Mouse (Mus musculus): ENCODE data around the gene Bcl3.
"Not testable (repeated sequence)": the region's sequence is repeated elsewhere in the genome, so short reads cannot be mapped to it uniquely, and the experiment has no call there.

Gene Bcl3

GRCm38 (mm10) chr7:19802995-19803394 lies 19.6 kb downstream of the Bcl3 start:
- peak; percentile 65 for DNase-seq (ENCODE audit: low spot score)

GRCm38 (mm10) chr7:19800764-19801163 lies 21.8 kb downstream of the Bcl3 start:
- no peak for DNase-seq (ENCODE audit: low spot score)

- peak; percentile 87 for DNase-seq (ENCODE audit: low spot score)
Observed at GRCm38 (mm10) chr7:19796697-19797588, 25.6 kb downstream of the Bcl3 start, which contains the start of gene Cblc. Gene Cblc, minus strand, starts transcription at chr7:19796809.

GRCm38 (mm10) chr7:19796254-19796653 lies 26.3 kb downstream of the Bcl3 start:
- DNase-seq (ENCODE audit: low spot score) = no peak

GRCm38 (mm10) chr7:19795236-19795635 lies 27.3 kb downstream of the Bcl3 start:
- no peak for DNase-seq (ENCODE audit: low spot score)

DNA sequence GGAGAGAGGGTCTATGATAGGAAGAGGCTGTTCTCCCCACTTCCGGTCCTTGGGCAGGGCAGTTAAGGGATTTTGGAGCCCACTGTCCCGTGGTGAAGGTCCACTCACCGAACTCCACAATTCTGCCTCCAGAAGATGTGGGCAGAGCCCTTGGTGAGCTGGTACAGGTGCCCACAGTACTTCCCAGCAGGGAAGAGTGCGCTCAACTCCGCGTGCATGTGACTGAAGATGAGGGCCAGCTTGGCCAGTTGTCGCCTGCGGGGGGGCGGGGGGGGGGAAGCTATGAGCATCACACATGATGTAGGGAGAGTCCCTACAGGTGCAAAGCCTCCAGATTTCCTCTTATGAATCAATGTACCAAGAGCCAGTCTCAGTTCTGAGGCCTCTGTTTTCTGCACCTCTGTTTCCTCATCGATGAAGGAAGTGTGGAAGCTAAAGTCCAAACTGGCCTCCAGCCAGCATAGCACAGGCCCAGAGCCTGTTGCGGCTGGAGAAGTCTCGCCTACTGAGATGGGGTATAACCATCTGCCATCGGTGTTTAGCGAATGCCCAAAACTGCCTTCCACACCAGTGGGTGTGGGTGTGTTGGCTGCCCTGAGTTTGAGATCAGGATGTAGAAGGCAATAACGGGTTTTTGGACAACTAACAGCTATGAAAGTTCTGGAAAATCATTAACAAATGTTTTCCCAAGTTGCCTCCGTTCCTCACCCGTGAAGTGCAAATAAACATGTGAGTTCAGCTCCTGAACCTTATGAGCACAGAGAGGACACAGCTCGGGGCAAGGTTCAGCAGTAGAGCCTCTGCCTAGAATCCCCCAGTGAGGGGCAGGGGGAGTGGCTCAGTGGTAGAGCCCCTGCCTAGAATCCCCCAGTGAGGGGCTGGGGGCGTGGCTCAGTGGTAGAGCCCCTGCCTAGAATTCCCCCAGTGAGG lies 29.6 kb downstream of the Bcl3 start:
- DNase-seq (ENCODE audit: low spot score) = no peak

GRCm38 (mm10) chr7:19791504-19791903 lies 31.1 kb downstream of the Bcl3 start:
- DNase-seq (ENCODE audit: low spot score) = not testable (repeated sequence)

GRCm38 (mm10) chr7:19789904-19790347 lies 32.6 kb downstream of the Bcl3 start:
- DNase-seq (ENCODE audit: low spot score) = peak; percentile 82

DNA sequence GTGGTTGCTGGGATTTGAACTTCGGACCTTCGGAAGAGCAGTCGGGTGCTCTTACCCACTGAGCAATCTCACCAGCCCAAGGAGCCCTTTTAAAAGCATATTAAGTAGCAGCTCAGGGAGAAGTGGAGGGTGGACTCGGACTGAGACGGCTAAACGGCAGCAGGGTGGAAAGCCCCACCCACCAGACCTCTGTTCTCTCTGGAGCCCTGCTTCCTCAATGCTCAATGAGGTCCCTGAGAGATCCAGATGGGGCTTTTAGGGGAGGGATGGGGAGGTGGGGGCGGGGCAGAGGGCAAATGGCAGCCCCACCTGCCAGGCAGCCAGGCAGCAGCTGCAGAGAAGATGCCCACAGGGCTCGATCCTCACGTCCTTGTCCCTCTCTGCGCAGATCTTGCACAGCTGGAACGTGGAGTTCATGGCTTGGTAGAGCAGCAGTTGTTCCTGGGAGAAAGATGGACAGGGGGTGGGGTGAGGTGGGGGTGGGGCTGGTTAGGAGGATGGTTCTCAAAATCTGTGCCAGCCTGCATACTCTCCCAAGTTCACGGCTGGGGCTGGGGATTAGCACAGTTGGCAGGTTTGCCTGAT lies 36.6 kb downstream of the Bcl3 start:
- DNase-seq (ENCODE audit: low spot score) = no peak

DNA sequence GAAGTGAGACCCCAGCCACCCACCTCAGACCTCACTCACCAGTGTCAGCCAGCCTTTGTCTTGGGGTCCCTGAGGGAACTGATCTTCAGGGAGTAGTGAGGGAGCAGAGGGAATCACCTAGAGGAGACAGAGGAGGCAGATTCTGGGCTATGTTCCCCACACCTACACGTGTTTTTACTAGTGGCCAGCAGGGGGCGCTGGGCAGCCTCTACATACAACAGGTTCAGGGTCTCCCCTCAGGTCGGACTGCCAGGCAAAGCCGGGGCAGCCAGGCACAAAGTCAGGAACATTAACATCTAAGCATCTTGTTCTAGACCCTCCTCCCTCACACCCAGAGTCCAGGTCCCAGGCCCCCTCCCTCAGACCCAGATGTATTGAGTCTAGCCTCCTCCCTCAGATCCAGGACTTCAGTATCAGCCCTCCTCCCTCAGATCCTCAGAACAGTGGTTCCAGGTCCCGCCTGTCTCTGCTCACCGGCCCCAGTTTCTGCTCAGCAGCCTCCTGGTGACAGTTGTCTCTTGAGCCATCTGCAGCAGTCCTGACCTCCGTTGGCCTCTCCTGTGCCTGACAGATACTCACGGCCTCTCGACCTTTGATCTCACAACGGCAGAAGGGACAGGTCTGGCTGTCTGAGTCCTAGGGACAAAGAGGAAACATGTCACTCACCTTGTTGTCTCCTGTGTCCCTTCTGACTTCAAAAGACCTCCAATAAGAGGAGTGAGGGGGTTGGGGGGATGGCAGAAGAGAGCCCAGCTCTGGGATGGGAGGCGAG lies 37.6 kb downstream of the Bcl3 start:
- DNase-seq (ENCODE audit: low spot score) = no peak

GRCm38 (mm10) chr7:19783630-19784029 lies 38.9 kb downstream of the Bcl3 start:
- no peak for DNase-seq (ENCODE audit: low spot score)

DNA sequence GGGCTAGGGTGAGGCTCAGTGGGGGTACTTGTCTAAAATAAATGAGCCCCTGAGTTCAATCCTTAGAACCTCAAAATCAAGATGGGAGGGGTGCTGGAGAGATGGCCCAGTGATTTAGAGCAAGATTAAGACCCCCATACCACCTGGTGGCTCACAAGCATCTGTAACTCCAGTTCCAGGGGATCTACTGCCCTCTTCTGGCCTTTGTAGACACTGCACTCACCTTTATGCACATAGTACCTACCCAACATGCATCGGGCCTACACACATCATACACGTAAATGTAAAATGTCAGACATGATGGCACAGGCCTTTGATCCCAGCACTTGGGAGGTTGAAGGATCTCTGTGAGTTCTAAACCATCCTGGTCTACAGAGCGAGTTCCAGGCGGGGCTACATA lies 39.9 kb downstream of the Bcl3 start:
- no peak for DNase-seq (ENCODE audit: low spot score)

GRCm38 (mm10) chr7:19781741-19782140 lies 40.8 kb downstream of the Bcl3 start:
- DNase-seq (ENCODE audit: low spot score) = no peak

DNA sequence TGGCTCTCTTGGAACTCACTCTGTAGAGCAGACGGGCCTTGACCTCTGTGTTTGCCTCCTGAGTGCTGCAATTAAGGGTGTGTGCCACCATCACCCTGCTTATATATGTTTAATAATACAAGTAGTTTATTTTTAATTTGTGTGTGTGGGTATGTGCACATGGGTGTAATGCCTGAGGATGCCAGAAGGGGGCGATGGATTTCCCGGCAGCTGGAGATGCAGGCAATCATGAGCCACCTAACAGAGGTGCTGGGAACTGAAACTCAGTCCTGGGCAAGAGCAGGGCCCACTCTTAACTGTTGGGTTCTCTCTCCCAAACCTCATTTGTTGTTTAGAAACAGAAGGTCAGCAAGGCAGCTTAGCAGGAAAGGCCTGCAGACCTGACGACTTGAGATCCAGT lies 42.7 kb downstream of the Bcl3 start:
- no peak for DNase-seq (ENCODE audit: low spot score)

DNA sequence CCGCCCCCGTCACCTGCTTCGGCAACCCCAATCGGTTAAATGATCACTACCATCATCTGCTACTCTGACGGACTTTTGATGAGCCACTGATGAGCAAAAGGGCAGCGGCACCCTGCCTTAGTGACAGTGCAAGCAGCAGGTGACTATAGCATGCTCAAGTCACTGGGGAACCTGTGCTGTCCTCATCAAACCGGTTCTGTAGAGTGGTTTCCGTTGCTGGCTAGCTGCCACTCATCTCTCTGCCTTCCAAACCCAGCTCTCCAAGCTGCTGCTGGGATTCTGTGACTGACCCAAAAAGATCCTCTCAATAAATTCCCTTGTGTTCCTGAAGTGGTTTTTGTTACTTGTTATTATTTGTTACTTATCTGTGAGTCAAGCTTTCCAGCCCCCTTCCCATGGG lies 43.9 kb downstream of the Bcl3 start:
- no peak for DNase-seq (ENCODE audit: low spot score)

DNA sequence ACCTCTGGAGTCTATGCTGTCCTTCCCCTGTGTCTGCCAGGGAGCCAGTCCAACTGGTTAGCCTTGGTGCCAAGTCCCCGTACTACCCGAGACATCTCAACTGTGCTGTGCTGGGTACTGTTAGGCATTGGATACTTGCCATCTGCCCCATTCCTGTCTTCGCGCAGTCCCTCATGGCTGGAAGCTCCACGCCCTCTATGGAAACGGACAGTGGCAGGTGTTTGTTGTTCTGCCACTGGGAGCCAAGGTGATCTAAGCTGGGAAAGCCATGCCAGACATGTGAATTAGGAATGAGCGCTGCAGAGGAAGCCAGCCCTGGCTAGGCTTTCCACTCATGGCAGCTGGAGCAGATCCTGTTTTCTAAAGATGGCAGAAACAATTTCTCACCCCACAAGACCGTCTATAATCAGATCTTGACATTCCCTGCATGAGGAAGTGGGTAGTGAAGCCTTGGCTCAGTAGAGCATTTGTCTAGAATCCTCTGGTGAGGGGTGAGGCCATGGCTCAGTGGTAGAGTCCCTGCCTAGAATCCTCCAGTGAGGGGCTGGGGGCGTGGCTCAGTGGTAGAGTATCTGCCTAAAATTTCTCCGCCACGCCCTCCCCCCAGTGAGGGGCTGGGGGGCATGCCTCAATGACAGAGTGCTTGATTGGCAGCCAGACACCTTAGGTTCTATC lies 45.4 kb downstream of the Bcl3 start:
- no peak for DNase-seq (ENCODE audit: low spot score)

DNA sequence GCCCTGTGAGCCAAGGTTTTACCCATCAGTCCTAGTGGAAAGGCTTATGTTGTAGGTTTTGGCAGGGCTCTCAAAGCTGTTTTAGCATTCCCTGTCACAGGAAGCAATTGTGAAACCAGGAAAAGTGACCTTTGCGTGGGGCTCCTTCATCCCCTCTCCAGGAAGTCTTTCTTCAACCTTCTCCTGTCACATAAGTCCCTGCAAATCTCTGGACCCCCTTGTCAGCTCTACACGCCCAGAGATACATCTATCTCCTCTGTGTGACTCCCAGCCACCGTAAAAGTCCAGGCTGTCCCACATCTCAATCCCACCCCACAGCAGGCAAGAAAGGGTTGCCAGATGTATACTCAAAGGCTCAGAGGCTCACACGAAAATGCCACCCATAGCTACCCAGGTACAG lies 50.9 kb downstream of the Bcl3 start:
- DNase-seq (ENCODE audit: low spot score) = no peak

DNA sequence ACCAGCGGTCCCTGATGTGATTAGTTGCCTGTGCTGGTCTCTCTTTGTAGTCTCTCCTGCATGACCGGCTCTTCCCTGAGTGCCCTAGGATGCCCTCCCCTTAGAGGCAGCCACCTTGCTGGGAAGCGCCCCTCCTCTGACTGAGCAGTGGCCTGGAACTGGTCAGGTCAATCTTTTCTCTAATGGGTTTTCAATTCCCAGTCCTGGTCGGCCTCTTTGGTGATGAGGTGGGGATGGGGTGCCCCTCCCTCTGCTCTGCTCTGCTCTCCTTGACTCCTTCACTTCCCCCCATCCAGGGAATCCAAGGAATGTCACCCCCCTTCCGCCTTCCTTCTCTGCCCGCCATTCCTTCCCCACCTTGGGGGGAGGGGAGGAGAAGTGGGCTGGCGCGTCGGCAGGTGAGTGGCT lies 51.6 kb downstream of the Bcl3 start, which contains the start of gene Bcam:
Bcam (minus strand) TSS at position 33 of the 408 bp plus-strand sequence.
- DNase-seq (ENCODE audit: low spot score) = no peak

- peak; percentile 25 for DNase-seq (ENCODE audit: low spot score)
Observed at GRCm38 (mm10) chr7:19770375-19770754, 52.2 kb downstream of the Bcl3 start.

DNA sequence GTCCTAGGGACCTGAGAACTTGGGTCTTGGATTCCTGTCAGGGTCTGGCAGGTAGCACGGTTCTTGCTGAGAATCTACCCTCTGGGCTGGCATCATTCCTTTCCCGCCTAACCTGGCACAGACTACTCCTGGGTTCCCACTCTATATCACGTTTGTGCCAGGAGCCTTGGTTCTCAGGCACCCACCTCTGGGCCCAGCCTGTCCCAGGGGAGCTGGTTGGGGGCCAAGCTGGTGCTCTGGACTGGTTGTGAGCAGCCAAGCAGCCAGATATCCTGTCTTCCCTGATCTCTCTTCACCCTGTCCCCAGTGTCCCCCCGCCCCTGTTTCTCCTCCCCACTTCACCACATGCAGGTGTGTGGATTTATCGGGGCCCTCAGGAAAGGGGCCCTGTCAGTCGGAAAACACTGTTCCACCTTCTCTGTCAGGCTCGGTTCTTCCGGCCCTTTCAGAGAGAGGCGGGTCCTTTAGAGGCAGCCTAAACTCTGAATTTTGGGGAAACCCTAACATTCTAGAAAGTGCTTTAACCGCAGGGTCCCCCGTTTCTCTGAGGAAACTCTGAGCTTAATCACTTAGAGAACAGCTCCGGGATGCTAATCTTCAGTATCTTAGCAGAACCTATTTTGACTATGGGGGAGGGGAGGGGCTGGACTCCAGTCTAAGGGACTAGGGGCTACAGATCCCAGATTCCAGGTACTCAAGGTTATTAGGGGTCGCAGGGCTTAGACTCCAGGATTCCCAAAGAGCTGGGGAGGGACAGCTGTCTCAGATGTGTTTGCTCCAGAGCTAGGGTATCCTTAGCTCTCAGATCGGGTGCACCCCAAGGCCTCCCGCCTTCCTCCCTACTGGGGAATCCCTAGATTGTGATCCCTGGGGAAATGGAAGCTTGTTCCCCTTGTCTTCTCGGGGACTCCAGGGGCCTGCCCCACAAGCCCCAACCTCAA lies 52.9 kb downstream of the Bcl3 start:
- no peak for DNase-seq (ENCODE audit: low spot score)

Measured in T-cell, adult 2 months (primary cell).